Mouse (Mus musculus) urinary bladder, postnatal 36 days (tissue): ENCODE results near the gene Nudt1.

Experiments used
- DNase-seq, 2 experiments: peaks; one replicate each; pipeline ENCODE4 v3.0.0; 2022; ENCODE audit warnings: low spot score in 2 of 2, mixed read lengths in 1 of 2

The Nudt1 gene

DNA sequence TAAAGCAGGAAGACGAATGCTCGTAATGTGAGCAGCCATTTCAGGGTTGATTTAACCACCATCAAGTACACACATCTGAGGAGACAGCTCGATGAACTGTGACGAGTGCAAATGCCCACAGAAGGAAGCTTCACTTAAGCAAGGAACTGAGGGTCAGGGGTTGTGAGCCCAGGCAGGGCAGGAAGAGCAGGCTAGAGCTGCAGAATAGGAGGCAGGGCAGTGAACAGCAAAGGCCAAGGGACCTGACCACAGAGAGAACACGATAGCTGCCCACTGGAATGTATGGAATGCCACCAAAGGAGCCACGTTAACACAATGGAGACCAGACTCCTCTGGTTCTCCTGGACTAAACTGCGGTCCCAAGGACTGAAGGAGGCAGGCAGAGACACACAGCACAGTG, 62.1 kb downstream of the Nudt1 start:
- DNase-seq, result no peak

GRCm38 (mm10) chr5:140384462-140384861, 63.0 kb downstream of the Nudt1 start:
- DNase-seq, result no peak

GRCm38 (mm10) chr5:140387236-140387635, 65.8 kb downstream of the Nudt1 start:
- no peak for DNase-seq
